In genomic region chr7:63937236-63938065, GRCm38 (mm10) we compare ENCODE assay signal across 9 mouse cellular contexts. TPM values are rescaled to one million over a fixed set of nuclear protein-coding genes. Genes with fewer than 3 reads are reported as not detected.
DNase-seq lines count a peak whose midpoint lies in the region; ATAC-seq lines count a peak whose summit lies in the region.
"Had no signal": no experiment of that assay in that cellular context is flagged by ENCODE, and none has a peak within 500 bp of the region (broad histone marks: within the 10 kb centered on the region; RNA-seq: fewer than 3 reads in every experiment).

No protein-coding gene starts in this region.

- peak overlapping the region; percentile 89 for H3K9ac ChIP-seq in heart, embryonic 16.5 days (ENCODE audit: low read length)

- peak overlapping the region; percentile 68 for H3K4me3 ChIP-seq in heart, embryonic 16.5 days (ENCODE audit: low read length)

- H3K4me1 ChIP-seq in heart, embryonic 16.5 days (ENCODE audit: control insufficient read depth, insufficient read depth, low read length): peaks cover 28% of the 10 kb centered on the region

- peak; percentile 35 for ATAC-seq in erythroblast, adult 5-6 weeks (replicated peaks; ENCODE audit: low FRiP score, poor library complexity, severe bottlenecking)
- ATAC-seq in heart, embryonic 16.5 days (replicated peaks; ENCODE audit: extremely low read depth, insufficient read depth, low FRiP score): peak; percentile 23

- under 1% methylated on average over 61 of the region's 88 CpGs for WGBS in heart, embryonic 16.5 days

- H3K27ac ChIP-seq in heart, embryonic 16.5 days (ENCODE audit: low read length): peak overlapping the region; percentile 96

- DNase-seq in CD8-positive naive resting alpha-beta T cell, adult 2 months (ENCODE audit: low read depth in 2 of 2, low spot score in 2 of 2): peak; percentile 86 to 89
- peak; percentile 83 for DNase-seq in brain, adult 2 months (ENCODE audit: low read depth, low spot score)
- peak; percentile 87 to 96 for DNase-seq in kidney, postnatal 25 days
- peak; percentile 95 for DNase-seq in lung, postnatal 10 days
- peak; percentile 66 for DNase-seq in ovary, postnatal 10 days (ENCODE audit: low spot score)
- peak; percentile 91 to 93 for DNase-seq in thymus, postnatal 36 days

- no peaks in the 10 kb centered on the region for H3K9me3 ChIP-seq in heart, embryonic 16.5 days (replicated peaks; ENCODE audit: control insufficient read depth, low read length)

- H3K4me2 ChIP-seq in heart, embryonic 16.5 days (ENCODE audit: low read depth, low read length): peak overlapping the region; percentile 74

- no peaks in the 10 kb centered on the region for H3K27me3 ChIP-seq in heart, embryonic 16.5 days (ENCODE audit: control insufficient read depth, insufficient read depth, low read length)

- H3K36me3 ChIP-seq in heart, embryonic 16.5 days (ENCODE audit: control insufficient read depth, insufficient read depth): no peaks in the 10 kb centered on the region

RNA-seq across cellular contexts. Expression of gene Klf13, which starts 1.3 kb away (rescaled TPM):
- 29.4 and 32.6 TPM in 2 replicates for total RNA-seq in erythroblast, adult 5-6 weeks (2015; ENCODE audit: low replicate concordance)
- total RNA-seq in erythroblast, adult 5-6 weeks (2017; ENCODE audit: low replicate concordance): 16.7 and 36.9 TPM in 2 replicates
- polyA plus RNA-seq in heart, embryonic 16.5 days (2015; fragmentation: Nextera tagmentation; extraction: Ambion mirVana): 24.2 and 26.7 TPM in 2 replicates

RNA-seq across cellular contexts. Expression of gene E030018B13Rik, which starts 20.8 kb away (rescaled TPM):
- not detected in 2 replicates for total RNA-seq in erythroblast, adult 5-6 weeks (2015; ENCODE audit: low replicate concordance)
- not detected in 2 replicates for total RNA-seq in erythroblast, adult 5-6 weeks (2017; ENCODE audit: low replicate concordance)
- 0.18 TPM in 1 of 2 replicates, not detected in the other for polyA plus RNA-seq in heart, embryonic 16.5 days (2015; fragmentation: Nextera tagmentation; extraction: Ambion mirVana)
- polyA plus RNA-seq: large intestine, adult 2 months had no signal

Comparison
In these comparisons a context has a peak if more than half of its experiments do, and no peak if none do; other contexts are left out.
1. Peak in every context shown above with its lines: DNase-seq, ATAC-seq, H3K4me3 ChIP-seq and H3K27ac ChIP-seq.